ENCODE assay signal across 31 mouse cellular contexts in genomic region chr13:83515013-83515547, GRCm38 (mm10). TPM values are rescaled to one million over a fixed set of nuclear protein-coding genes. Genes with fewer than 3 reads are reported as not detected.
DNase-seq lines count a peak whose midpoint lies in the region; ATAC-seq and TF ChIP-seq lines count a peak whose summit lies in the region.
"Had no signal": no experiment of that assay in that cellular context is flagged by ENCODE, and none has a peak within 500 bp of the region (broad histone marks: within the 10 kb centered on the region; RNA-seq: fewer than 3 reads in every experiment).

No protein-coding gene starts in this region.

- ATAC-seq in heart, embryonic 12.5 days (ENCODE audit: insufficient number of reproducible peaks, low FRiP score), result no peak
- ATAC-seq: activated CD4-positive, CD25-positive, alpha-beta regulatory T cell, adult 4 months; forebrain, embryonic 16.5 days; inflammation-experienced regulatory T-cells, adult 6 months; liver, embryonic 12.5 days; liver, postnatal 0 days; midbrain, embryonic 16.5 days had no signal

- peak; percentile 28 to 34 for DNase-seq in heart, postnatal 10 days
- peak; percentile 77 for DNase-seq in gastrocnemius, adult 2 months
- peak; percentile 68 for DNase-seq in gastrocnemius, postnatal 25 days
- no peak for DNase-seq in right cerebral cortex, postnatal 10 days (ENCODE audit: low spot score in 2 of 2)
- DNase-seq in left cerebral cortex, postnatal 4 days, result no peak
- no peak for DNase-seq in layer of hippocampus, adult 2 months (ENCODE audit: low spot score in 2 of 2)
- DNase-seq: adrenal gland, adult 2 months; adrenal gland, postnatal 36 days; cerebellum, adult 18-20 months; cerebellum, postnatal 14 days; kidney, adult 11 months; kidney, postnatal 14 days; liver, postnatal 0 days; lung, postnatal 36 days; retina, postnatal 1 day; thymus, adult 18-20 months; thymus, postnatal 36 days had no signal

- H3K4me2 ChIP-seq in heart, embryonic 12.5 days, result no peak overlapping the region
- H3K4me2 ChIP-seq: embryonic facial prominence, embryonic 12.5 days; hindbrain, embryonic 15.5 days; limb, embryonic 13.5 days; liver, embryonic 12.5 days; midbrain, embryonic 11.5 days had no signal

- H3K27ac ChIP-seq in heart, embryonic 12.5 days (ENCODE audit: poor library complexity, severe bottlenecking), result no peak overlapping the region
- H3K27ac ChIP-seq in gastrocnemius, adult 2 months, result peak overlapping the region; percentile 78
- H3K27ac ChIP-seq in layer of hippocampus, adult 2 months, result no peak overlapping the region
- H3K27ac ChIP-seq: embryonic facial prominence, embryonic 12.5 days; forebrain, embryonic 10.5 days; heart, embryonic 10.5 days; hindbrain, embryonic 10.5 days; hindbrain, embryonic 15.5 days; limb, embryonic 13.5 days; liver, embryonic 12.5 days; stomach, postnatal 0 days had no signal

- no peaks in the 10 kb centered on the region for H3K36me3 ChIP-seq in heart, embryonic 12.5 days
- H3K36me3 ChIP-seq: embryonic facial prominence, embryonic 12.5 days; forebrain, embryonic 10.5 days; heart, embryonic 10.5 days; hindbrain, embryonic 10.5 days; hindbrain, embryonic 15.5 days; limb, embryonic 13.5 days; liver, embryonic 12.5 days had no signal

- no peaks in the 10 kb centered on the region for H3K9me3 ChIP-seq in heart, embryonic 12.5 days (replicated peaks)
- H3K9me3 ChIP-seq: embryonic facial prominence, embryonic 12.5 days; forebrain, embryonic 10.5 days; heart, embryonic 10.5 days; hindbrain, embryonic 10.5 days; hindbrain, embryonic 15.5 days; limb, embryonic 13.5 days; liver, embryonic 12.5 days had no signal

- intact Hi-C loops in heart, postnatal 10 days (cut with DNase I), result loop anchor here (5.0 kb wide), 1 partner anchor 1573 kb away; no protein-coding TSS in a partner anchor
- intact Hi-C loops in gastrocnemius, adult 2 months (cut with DNase I), result loop anchor here (5.0 kb wide), 2 partner anchors 87 to 142 kb away; no protein-coding TSS in a partner anchor
- intact Hi-C loops in left cerebral cortex, postnatal 4 days (cut with DNase I), result loop anchor here (5.0 to 10.0 kb wide), 2 partner anchors 140 to 142 kb away; no protein-coding TSS in a partner anchor

- WGBS in heart, embryonic 12.5 days, result 26% methylated on average over 4 of the region's 4 CpGs

- no peaks in the 10 kb centered on the region for H3K27me3 ChIP-seq in heart, embryonic 12.5 days (replicated peaks)
- H3K27me3 ChIP-seq: embryonic facial prominence, embryonic 12.5 days; hindbrain, embryonic 15.5 days; limb, embryonic 13.5 days; liver, embryonic 12.5 days had no signal

- H3K9ac ChIP-seq in heart, embryonic 12.5 days, result no peak overlapping the region
- H3K9ac ChIP-seq: embryonic facial prominence, embryonic 12.5 days; hindbrain, embryonic 15.5 days; limb, embryonic 13.5 days; liver, embryonic 12.5 days; liver, postnatal 0 days had no signal

- no peak for TF ChIP-seq CTCF in gastrocnemius, adult 2 months (IDR thresholded peaks at IDR 0.05)
- no peak for TF ChIP-seq CTCF in layer of hippocampus, adult 2 months (conservative IDR thresholded peaks at IDR 0.05)

- no peak overlapping the region for H3K4me3 ChIP-seq in heart, embryonic 12.5 days
- peak overlapping the region; percentile 23; the same call in 1 of the 2 replicates for H3K4me3 ChIP-seq in gastrocnemius, adult 2 months
- no peak overlapping the region for H3K4me3 ChIP-seq in layer of hippocampus, adult 2 months
- H3K4me3 ChIP-seq: embryonic facial prominence, embryonic 12.5 days; forebrain, embryonic 10.5 days; heart, embryonic 10.5 days; hindbrain, embryonic 10.5 days; hindbrain, embryonic 15.5 days; limb, embryonic 13.5 days; liver, embryonic 12.5 days had no signal

- H3K4me1 ChIP-seq in heart, embryonic 12.5 days (replicated peaks), result no peaks in the 10 kb centered on the region
- H3K4me1 ChIP-seq: embryonic facial prominence, embryonic 12.5 days had no signal

RNA-seq across cellular contexts. Expression of gene Mef2c, which starts 11.2 kb away (rescaled TPM):
- total RNA-seq in heart, postnatal 10 days (2021), result 100 to 1,000 TPM in 1 of 2 experiments, 10 to 100 TPM in 1; 84.8 to 105 TPM
- polyA plus RNA-seq in heart, embryonic 12.5 days (2016; fragmentation: Nextera tagmentation; extraction: Ambion mirVana), result 117 and 127 TPM in 2 replicates
- 100 to 1,000 TPM; 354 to 497 TPM for total RNA-seq in gastrocnemius, adult 2 months (2021)
- 100 to 1,000 TPM; 295 to 345 TPM for total RNA-seq in gastrocnemius, postnatal 25 days (2021)
- 1,000 to 10,000 TPM; 1,096 to 1,344 TPM for total RNA-seq in left cerebral cortex, postnatal 4 days (2021)
- 100 to 1,000 TPM; 119 to 131 TPM for total RNA-seq in layer of hippocampus, adult 2 months (2021)

Comparison
In these comparisons a context has a peak if more than half of its experiments do, and no peak if none do; other contexts are left out.
1. DNase-seq: peak in heart, postnatal 10 days (2 of 2), gastrocnemius, adult 2 months (single experiment) and gastrocnemius, postnatal 25 days (single experiment); none in right cerebral cortex, postnatal 10 days (0 of 2), left cerebral cortex, postnatal 4 days (single experiment) and layer of hippocampus, adult 2 months (0 of 2).